Comparison of ENCODE assay signal across 26 mouse cellular contexts in the genomic region with DNA sequence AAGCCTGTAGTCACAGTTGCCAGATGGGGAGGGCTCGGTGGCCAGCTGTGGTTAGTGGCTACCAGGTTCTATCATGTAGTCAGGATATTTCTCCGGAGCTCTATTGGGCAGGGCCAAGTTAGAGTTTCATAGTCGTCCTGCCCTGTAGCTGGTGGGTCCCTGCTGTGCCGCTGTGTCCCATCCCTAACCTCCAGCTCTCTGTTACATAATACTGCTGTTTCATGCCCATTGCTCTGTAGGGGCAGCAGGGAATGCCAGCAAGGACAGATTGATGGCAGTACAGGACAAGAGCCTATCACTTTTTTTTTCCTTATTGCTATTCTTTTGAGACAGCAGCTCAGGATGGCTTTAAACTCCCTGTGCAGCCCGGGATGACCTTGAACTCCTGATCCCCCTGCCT. TPM values are rescaled to one million over a fixed set of nuclear protein-coding genes. Genes with fewer than 3 reads are reported as not detected.
DNase-seq lines count a peak whose midpoint lies in the region; ATAC-seq and TF ChIP-seq lines count a peak whose summit lies in the region.
"Had no signal": no experiment of that assay in that cellular context is flagged by ENCODE, and none has a peak within 500 bp of the region (broad histone marks: within the 10 kb centered on the region; RNA-seq: fewer than 3 reads in every experiment).

No protein-coding gene starts in this region.

- TF ChIP-seq POLR2A in cerebellum, adult 2 months (IDR thresholded peaks at IDR 0.05; ENCODE audit: borderline replicate concordance, insufficient read depth, low read length): no peak

- H3K27ac ChIP-seq in layer of hippocampus, adult 2 months: peak overlapping the region; percentile 10; the same call in 1 of the 2 replicates
- peak overlapping the region; percentile 55 for H3K27ac ChIP-seq in cerebellum, adult 2 months (ENCODE audit: insufficient read depth, low read length)
- no peak overlapping the region for H3K27ac ChIP-seq in intestine, embryonic 16.5 days (ENCODE audit: low read length)
- H3K27ac ChIP-seq: embryonic facial prominence, embryonic 15.5 days; forebrain, embryonic 10.5 days; heart, adult 2 months; heart, embryonic 15.5 days; hindbrain, embryonic 15.5 days had no signal

- H3K9ac ChIP-seq in intestine, embryonic 16.5 days (ENCODE audit: low read depth, low read length): no peak overlapping the region
- H3K9ac ChIP-seq: embryonic facial prominence, embryonic 15.5 days; heart, embryonic 15.5 days; hindbrain, embryonic 15.5 days had no signal

- H3K4me2 ChIP-seq in intestine, embryonic 16.5 days (ENCODE audit: low read depth, low read length): no peak overlapping the region
- H3K4me2 ChIP-seq: embryonic facial prominence, embryonic 15.5 days; heart, embryonic 11.5 days; heart, embryonic 15.5 days; hindbrain, embryonic 15.5 days had no signal

- no peak for ATAC-seq in intestine, embryonic 16.5 days
- ATAC-seq: forebrain, embryonic 14.5 days; intestine, postnatal 0 days had no signal

- H3K4me1 ChIP-seq in cerebellum, adult 2 months (ENCODE audit: control insufficient read depth, insufficient read depth, low read length): peaks cover 53% of the 10 kb centered on the region
- no peaks in the 10 kb centered on the region for H3K4me1 ChIP-seq in intestine, embryonic 16.5 days (ENCODE audit: control insufficient read depth, insufficient read depth, low read length)
- H3K4me1 ChIP-seq: embryonic facial prominence, embryonic 15.5 days had no signal

- H3K27me3 ChIP-seq in cerebellum, adult 2 months (ENCODE audit: control insufficient read depth, insufficient read depth, low read length): no peaks in the 10 kb centered on the region
- peaks cover 32% of the 10 kb centered on the region for H3K27me3 ChIP-seq in intestine, embryonic 16.5 days (replicated peaks; ENCODE audit: control insufficient read depth, insufficient read depth, low read length)
- H3K27me3 ChIP-seq: hindbrain, embryonic 15.5 days had no signal

- DNase-seq in layer of hippocampus, adult 2 months (ENCODE audit: low spot score in 2 of 2): no peak
- DNase-seq in layer of hippocampus, postnatal 25 days (ENCODE audit: extremely low spot score in 1 of 2, low spot score in 1 of 2): no peak
- DNase-seq in cerebellum, adult 2 months: peak; percentile 75 to 83
- peak; percentile 6 to 51 for DNase-seq in cerebellum, postnatal 14 days
- DNase-seq in frontal cortex, postnatal 14 days (ENCODE audit: low spot score in 2 of 2): no peak
- no peak for DNase-seq in thymus, postnatal 36 days
- DNase-seq: adrenal gland, postnatal 10 days; embryo, embryonic 11 days; gastrocnemius, postnatal 10 days; heart, adult 2 months; heart, postnatal 14 days; kidney, adult 8-10 months had no signal

- no peaks in the 10 kb centered on the region for H3K9me3 ChIP-seq in intestine, embryonic 16.5 days (ENCODE audit: control insufficient read depth, low read length)
- H3K9me3 ChIP-seq: embryonic facial prominence, embryonic 15.5 days; forebrain, embryonic 10.5 days; heart, embryonic 15.5 days; hindbrain, embryonic 15.5 days had no signal

- WGBS in cerebellum, adult 2 months: 23% methylated on average over 5 of the region's 5 CpGs
- 71% methylated on average over 5 of the region's 5 CpGs for WGBS in intestine, embryonic 16.5 days

- TF ChIP-seq CTCF in layer of hippocampus, adult 2 months (conservative IDR thresholded peaks at IDR 0.05): no peak
- no peak for TF ChIP-seq CTCF in cerebellum, adult 2 months (IDR thresholded peaks at IDR 0.05; ENCODE audit: borderline replicate concordance, insufficient read depth, low read depth, low read length)

- no peak overlapping the region for H3K4me3 ChIP-seq in layer of hippocampus, adult 2 months
- no peak overlapping the region for H3K4me3 ChIP-seq in cerebellum, adult 2 months (replicated peaks; ENCODE audit: insufficient read depth, low read depth, low read length)
- H3K4me3 ChIP-seq in intestine, embryonic 16.5 days (ENCODE audit: low read length): no peak overlapping the region
- H3K4me3 ChIP-seq: embryonic facial prominence, embryonic 15.5 days; erythroblast, embryonic 14.5 days; forebrain, embryonic 10.5 days; heart, adult 2 months; heart, embryonic 15.5 days; hindbrain, embryonic 15.5 days had no signal

- no peaks in the 10 kb centered on the region for H3K36me3 ChIP-seq in intestine, embryonic 16.5 days (ENCODE audit: control insufficient read depth, insufficient read depth, low read length)
- H3K36me3 ChIP-seq: embryonic facial prominence, embryonic 15.5 days; heart, embryonic 15.5 days; hindbrain, embryonic 15.5 days had no signal

RNA-seq across cellular contexts. Expression of a gene that starts 7.0 kb away (rescaled TPM):
- total RNA-seq in layer of hippocampus, adult 2 months (2021): 100 to 1,000 TPM; 318 to 334 TPM
- total RNA-seq in layer of hippocampus, postnatal 25 days (2021): 100 to 1,000 TPM; 322 to 333 TPM
- polyA plus RNA-seq in cerebellum, adult 2 months (2012; rRNA removed): 190 and 214 TPM in 2 replicates
- 0.31 and 0.43 TPM in 2 replicates for polyA plus RNA-seq in intestine, embryonic 16.5 days (2015; fragmentation: Nextera tagmentation; extraction: Ambion mirVana)
- total RNA-seq: common myeloid progenitor, adult 5-6 weeks; hematopoietic stem cell, adult 5-6 weeks had no signal
- polyA plus RNA-seq: erythroblast, embryonic 14.5 days had no signal

RNA-seq across cellular contexts. Expression of a gene that starts 29.4 kb away (rescaled TPM):
- total RNA-seq in layer of hippocampus, adult 2 months (2021): 10 to 100 TPM; 12.2 to 18.1 TPM
- 10 to 100 TPM; 10.9 to 13.2 TPM for total RNA-seq in layer of hippocampus, postnatal 25 days (2021)
- 9.3 and 10.2 TPM in 2 replicates for polyA plus RNA-seq in cerebellum, adult 2 months (2012; rRNA removed)
- 2.3 and 2.4 TPM in 2 replicates for polyA plus RNA-seq in intestine, embryonic 16.5 days (2015; fragmentation: Nextera tagmentation; extraction: Ambion mirVana)
- total RNA-seq: common myeloid progenitor, adult 5-6 weeks; ES-E14; gastrocnemius, postnatal 10 days; gastrocnemius, postnatal 4 days; hematopoietic stem cell, adult 5-6 weeks had no signal
- polyA plus RNA-seq: embryonic facial prominence, embryonic 11.5 days had no signal

RNA-seq across cellular contexts. Expression of a gene that starts 32.0 kb away (rescaled TPM):
- 10 to 100 TPM; 91.3 to 92.0 TPM for total RNA-seq in layer of hippocampus, adult 2 months (2021)
- total RNA-seq in layer of hippocampus, postnatal 25 days (2021): 100 to 1,000 TPM; 102 to 107 TPM
- 273 and 294 TPM in 2 replicates for polyA plus RNA-seq in cerebellum, adult 2 months (2012; rRNA removed)
- 83.5 and 86.3 TPM in 2 replicates for polyA plus RNA-seq in intestine, embryonic 16.5 days (2015; fragmentation: Nextera tagmentation; extraction: Ambion mirVana)

RNA-seq across cellular contexts. Expression of a gene that starts 50.2 kb away (rescaled TPM):
- total RNA-seq in layer of hippocampus, adult 2 months (2021): 1 to 10 TPM; 3.0 to 3.3 TPM
- total RNA-seq in layer of hippocampus, postnatal 25 days (2021): 1 to 10 TPM; 3.8 to 4.1 TPM
- 3.1 and 3.8 TPM in 2 replicates for polyA plus RNA-seq in cerebellum, adult 2 months (2012; rRNA removed)
- polyA plus RNA-seq in intestine, embryonic 16.5 days (2015; fragmentation: Nextera tagmentation; extraction: Ambion mirVana): 0.66 and 0.88 TPM in 2 replicates
- total RNA-seq: gastrocnemius, postnatal 10 days; gastrocnemius, postnatal 4 days had no signal

RNA-seq across cellular contexts. Expression of a gene that starts 51.9 kb away (rescaled TPM):
- total RNA-seq in layer of hippocampus, adult 2 months (2021): 10 to 100 TPM; 89.4 to 95.9 TPM
- total RNA-seq in layer of hippocampus, postnatal 25 days (2021): 10 to 100 TPM; 91.3 to 92.1 TPM
- 125 and 130 TPM in 2 replicates for polyA plus RNA-seq in cerebellum, adult 2 months (2012; rRNA removed)
- polyA plus RNA-seq in intestine, embryonic 16.5 days (2015; fragmentation: Nextera tagmentation; extraction: Ambion mirVana): 0.82 and 1.2 TPM in 2 replicates
- polyA plus RNA-seq: erythroblast, embryonic 14.5 days had no signal

Comparison
In these comparisons a context has a peak if more than half of its experiments do, and no peak if none do; other contexts are left out.
1. DNase-seq: peak in cerebellum, adult 2 months (2 of 2) and cerebellum, postnatal 14 days (2 of 2); none in layer of hippocampus, adult 2 months (0 of 2), layer of hippocampus, postnatal 25 days (0 of 2), frontal cortex, postnatal 14 days (0 of 2) and thymus, postnatal 36 days (0 of 2).